Mouse (Mus musculus): ENCODE results near the gene Tmem184c.

The Tmem184c gene

GRCm38 (mm10) chr8:77610374-77610969, at the start of gene Tmem184c:
Gene Tmem184c (minus strand): TSS chr8:77610698.
- peak; percentile 95 for DNase-seq (ENCODE audit: low read depth)

- DNase-seq (ENCODE audit: low read depth): peak; percentile 23
Observed at GRCm38 (mm10) chr8:77659534-77660080, 49.1 kb upstream of the Tmem184c start.

GRCm38 (mm10) chr8:77658356-77658755, 47.9 kb upstream of the Tmem184c start:
- DNase-seq (ENCODE audit: low read depth): no peak

- no peak for DNase-seq (ENCODE audit: low read depth)
Observed at GRCm38 (mm10) chr8:77650646-77651190, 40.2 kb upstream of the Tmem184c start.

- no peak for DNase-seq (ENCODE audit: low read depth)
Observed at GRCm38 (mm10) chr8:77640093-77640839, 29.8 kb upstream of the Tmem184c start.

GRCm38 (mm10) chr8:77637593-77637992, 27.1 kb upstream of the Tmem184c start:
- DNase-seq (ENCODE audit: low read depth): no peak

GRCm38 (mm10) chr8:77634035-77634434, 23.5 kb upstream of the Tmem184c start:
- no peak for DNase-seq (ENCODE audit: low read depth)

GRCm38 (mm10) chr8:77633211-77633610, 22.7 kb upstream of the Tmem184c start:
- no peak for DNase-seq (ENCODE audit: low read depth)

- no peak for DNase-seq (ENCODE audit: low read depth)
Observed at GRCm38 (mm10) chr8:77630691-77631090, 20.2 kb upstream of the Tmem184c start.

GRCm38 (mm10) chr8:77629858-77630537, 19.5 kb upstream of the Tmem184c start:
- peak; percentile 26 for DNase-seq (ENCODE audit: low read depth)

GRCm38 (mm10) chr8:77623677-77624209, 13.2 kb upstream of the Tmem184c start:
- DNase-seq (ENCODE audit: low read depth): no peak

- DNase-seq (ENCODE audit: low read depth): peak; percentile 43
Observed at GRCm38 (mm10) chr8:77617916-77618315, 7.4 kb upstream of the Tmem184c start.

GRCm38 (mm10) chr8:77609621-77610020, 877 bp downstream of the Tmem184c start:
- DNase-seq (ENCODE audit: low read depth): no peak

- no peak for DNase-seq (ENCODE audit: low read depth)
Observed at GRCm38 (mm10) chr8:77584174-77584573, 26.3 kb downstream of the Tmem184c start.

- DNase-seq (ENCODE audit: low read depth): no peak
Observed at GRCm38 (mm10) chr8:77577674-77578073, 32.8 kb downstream of the Tmem184c start.

GRCm38 (mm10) chr8:77574229-77574628, 36.3 kb downstream of the Tmem184c start:
- DNase-seq (ENCODE audit: low read depth): no peak

- no peak for DNase-seq (ENCODE audit: low read depth)
Observed at GRCm38 (mm10) chr8:77561441-77561840, 49.1 kb downstream of the Tmem184c start.

GRCm38 (mm10) chr8:77552491-77552890, 58.0 kb downstream of the Tmem184c start:
- no peak for DNase-seq (ENCODE audit: low read depth)

GRCm38 (mm10) chr8:77549881-77550580, 60.5 kb downstream of the Tmem184c start:
- DNase-seq (ENCODE audit: low read depth): peak; percentile 16

- peak; percentile 80 for DNase-seq (ENCODE audit: low read depth)
Observed at GRCm38 (mm10) chr8:77549121-77549706, 61.3 kb downstream of the Tmem184c start, which contains the start of gene Prmt9. Gene Prmt9 (plus strand): TSS chr8:77549397.

All from fibroblast of lung, adult 2 months (primary cell).